Mouse (Mus musculus) erythroblast, embryonic 14.5 days (primary cell): ENCODE results near the gene Lst1.

Source experiments
- GATA1 ChIP-seq: IDR thresholded peaks from 2 replicates; pipeline ENCODE4 v1.6.1; 2012; ENCODE audit warnings: low read length, inconsistent platforms, mixed read lengths
- TAL1 ChIP-seq: IDR thresholded peaks from 3 replicates; pipeline ENCODE4 v1.6.1; 2012; ENCODE audit warnings: low read length, inconsistent platforms, mixed read lengths

DNA sequence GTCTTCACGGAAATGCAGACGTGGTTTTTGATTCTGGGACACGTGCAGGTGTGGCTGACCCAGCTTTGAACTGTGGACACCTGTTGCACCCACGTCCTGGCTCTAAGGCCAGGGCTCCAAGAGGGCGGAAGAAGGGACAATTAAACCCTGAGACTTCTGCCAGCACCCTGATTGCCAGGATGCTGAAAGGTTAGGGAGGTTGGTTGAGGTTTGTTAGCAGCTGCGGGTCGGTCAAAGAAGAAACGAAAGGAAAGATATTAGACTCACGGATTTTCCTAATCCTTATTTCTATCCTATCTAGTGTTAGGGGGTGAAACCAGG, 8.0 kb upstream of the Lst1 start:
- TF ChIP-seq TAL1 (no peak), GATA1 (no peak)
